Mouse (Mus musculus) MEL-GATA-1-ER (cell line): Measurements from ENCODE around the gene Olfr1026.

Source experiments
- DNase-seq: peaks from one replicate; pipeline ENCODE4 v3.0.0-alpha.2; 2012; ENCODE audit warnings: low read depth; ENCODE audit errors: extremely low read depth

Olfr1026 gene

DNA sequence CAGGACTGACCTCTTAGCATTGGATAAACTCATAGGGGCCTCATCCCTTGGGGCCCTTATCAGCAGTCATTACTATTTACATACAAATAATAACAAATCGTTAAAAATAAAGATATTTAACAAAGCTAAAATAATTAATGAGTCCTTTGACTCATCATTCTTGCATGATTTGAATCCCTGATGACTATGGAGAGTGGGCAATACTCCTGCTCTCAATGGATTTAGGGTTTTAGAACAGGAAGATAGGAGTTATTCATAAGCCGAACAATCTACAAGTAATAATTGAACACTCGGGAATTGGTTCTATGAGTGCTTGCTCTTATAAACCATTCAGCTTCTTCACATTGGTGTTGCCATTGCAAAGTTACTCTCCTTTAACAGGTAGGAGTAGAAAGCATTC, at the start of gene Olfr1026:
Gene Olfr1026 (plus strand): TSS at position 301 of the 400 bp plus-strand sequence.
- DNase-seq = no peak

DNA sequence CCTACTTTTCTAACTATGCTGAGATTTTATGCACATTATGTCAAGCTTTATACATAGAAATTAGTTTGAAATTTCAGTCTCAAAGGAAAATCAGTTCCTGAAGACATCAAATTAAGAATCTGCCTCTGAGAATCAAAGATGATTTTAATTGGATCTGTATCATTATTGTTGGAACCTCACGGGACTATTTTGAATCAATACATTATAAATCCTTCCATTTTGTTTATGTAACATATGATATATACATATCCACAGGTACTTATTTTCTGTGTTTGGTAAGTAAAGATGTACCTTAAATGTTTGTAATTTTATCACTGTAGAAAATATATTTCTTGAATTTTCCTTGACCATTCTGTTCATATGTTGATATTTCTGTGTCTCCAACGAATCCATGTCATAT, 36.0 kb upstream of the Olfr1026 start, which contains the start of gene Olfr1023:
Gene Olfr1023 (plus strand): TSS at position 301 of the 400 bp plus-strand sequence.
- no peak for DNase-seq

DNA sequence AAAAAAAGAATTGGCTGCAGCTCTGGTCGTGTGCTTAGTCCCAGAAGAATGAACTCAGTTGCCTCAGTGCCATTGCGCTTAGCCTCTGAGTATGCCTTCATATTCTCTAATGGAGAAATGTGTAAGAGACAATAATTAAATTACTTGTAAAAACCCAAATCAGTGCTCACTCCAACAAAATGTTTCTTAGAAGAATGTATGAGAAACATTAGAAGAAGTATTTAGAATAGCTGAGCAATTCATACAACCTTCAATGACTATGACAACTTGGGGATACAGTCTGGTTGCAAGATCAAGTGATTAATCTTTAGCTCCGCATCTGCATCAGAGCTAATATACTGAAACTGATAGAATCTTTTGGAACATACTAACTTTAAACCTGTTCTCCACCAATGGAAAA, 16.4 kb upstream of the Olfr1026 start, which contains the start of gene Olfr1024:
Gene Olfr1024 (minus strand): TSS at position 101 of the 400 bp plus-strand sequence.
- no peak for DNase-seq

DNA sequence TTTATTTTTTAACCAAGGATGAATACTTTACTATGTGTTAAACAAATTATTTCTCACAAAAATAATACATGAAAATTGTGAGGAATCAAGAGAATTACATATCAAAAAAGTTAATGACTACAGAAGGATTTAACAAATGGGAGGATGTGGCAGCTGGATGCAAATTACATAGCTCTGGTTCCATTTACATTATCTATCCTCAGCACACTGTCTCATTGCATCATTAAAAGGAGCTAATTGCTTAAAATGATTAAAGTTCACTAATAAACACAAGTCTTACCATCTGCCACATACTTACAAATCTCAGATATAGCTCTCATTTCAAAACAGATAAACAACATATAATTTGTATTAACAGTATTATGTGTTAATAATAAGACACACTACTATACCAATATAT, 8.2 kb upstream of the Olfr1026 start:
- no peak for DNase-seq

DNA sequence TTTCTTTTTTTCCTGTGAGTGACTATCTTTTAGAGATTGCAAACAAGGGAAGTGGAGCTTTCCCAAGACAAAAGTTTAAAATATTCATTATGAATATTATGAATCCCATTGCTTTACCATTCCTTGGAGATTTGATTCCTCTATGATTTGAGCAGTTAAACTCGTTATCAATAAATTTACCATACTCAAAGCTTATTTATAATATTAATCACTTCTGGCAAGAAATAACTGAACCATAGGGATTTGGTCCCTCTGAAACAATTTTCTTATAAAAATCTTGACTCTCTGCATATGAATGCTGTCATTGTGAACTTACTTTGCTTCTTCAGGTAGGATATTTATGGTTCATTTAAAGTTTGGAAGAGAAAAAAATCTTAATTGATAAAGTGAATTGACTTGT, 6.5 kb upstream of the Olfr1026 start, which contains the start of gene Olfr1025-ps1:
Gene Olfr1025-ps1 (plus strand): TSS at position 301 of the 400 bp plus-strand sequence.
- no peak for DNase-seq

DNA sequence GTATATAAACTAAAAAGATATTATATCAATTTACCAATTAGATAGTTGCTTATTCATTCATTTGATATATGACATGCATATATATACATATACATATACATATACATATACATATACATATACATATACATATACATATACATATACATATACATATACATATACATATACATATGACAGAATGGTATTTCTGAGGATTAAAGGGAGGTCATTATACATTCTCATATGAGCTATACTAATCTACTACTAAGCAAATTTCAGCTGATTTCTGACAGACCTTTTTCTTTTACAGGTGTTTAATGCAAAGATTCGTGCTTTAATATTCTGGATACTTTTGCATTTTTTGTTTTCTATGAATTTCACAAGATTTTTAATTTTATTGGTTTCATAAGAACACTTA, 28.8 kb downstream of the Olfr1026 start, which contains the start of gene Olfr1028:
Gene Olfr1028 (plus strand): TSS at position 301 of the 400 bp plus-strand sequence.
- no peak for DNase-seq

DNA sequence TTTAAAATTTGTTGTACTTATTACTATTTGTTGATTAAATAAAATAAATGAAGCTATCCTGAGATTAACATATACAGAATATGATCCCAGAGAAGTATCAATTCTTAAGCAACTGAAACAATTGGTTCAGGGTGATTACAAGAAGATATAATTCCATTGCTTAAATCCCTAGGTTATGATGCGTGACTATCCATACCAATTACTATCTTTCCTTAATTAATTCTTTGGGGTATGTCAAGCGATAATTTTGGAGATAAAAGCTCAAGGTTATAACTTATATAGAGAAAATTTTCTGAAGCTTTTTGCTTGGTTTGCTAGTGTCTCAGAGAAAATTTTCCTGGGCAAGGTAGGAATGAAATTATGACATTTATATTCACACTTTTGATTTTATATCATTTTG, 52.2 kb downstream of the Olfr1026 start, which contains the start of gene Olfr1029:
Gene Olfr1029 (plus strand): TSS at position 301 of the 400 bp plus-strand sequence.
- DNase-seq = no peak
